Mouse (Mus musculus) hindbrain, embryonic 10.5 days (tissue): Measurements from ENCODE around the gene Ttll5. TPM values are rescaled to one million over a fixed set of nuclear protein-coding genes. Genes with fewer than 3 reads are reported as not detected.

Experiments used
- DNase-seq: peaks from one replicate; pipeline ENCODE4 v3.0.0-alpha.2; 2017; ENCODE audit warnings: low spot score
- H3K27ac ChIP-seq: fragments of 300-500 bp; sonication (generic); 2 replicates; pipeline ENCODE4 v1.5.1; 2016; ENCODE audit warnings: mild to moderate bottlenecking, moderate library complexity
- H3K27me3 ChIP-seq: fragments of 300-500 bp; sonication (generic); 2 replicates; pipeline ENCODE4 v1.6.1; 2016; ENCODE audit warnings: mild to moderate bottlenecking; ENCODE audit not compliant: poor library complexity, insufficient read depth, severe bottlenecking
- H3K36me3 ChIP-seq: fragments of 300-500 bp; sonication (generic); 2 replicates; pipeline ENCODE4 v1.6.1; 2016; ENCODE audit warnings: mild to moderate bottlenecking, moderate library complexity
- H3K4me1 ChIP-seq: fragments of 300-500 bp; sonication (generic); replicated peaks from 2 replicates; pipeline ENCODE4 v1.6.1; 2016; ENCODE audit warnings: mild to moderate bottlenecking
- H3K4me3 ChIP-seq: fragments of 300-500 bp; sonication (generic); 2 replicates; pipeline ENCODE4 v1.5.1; 2016; ENCODE audit warnings: mild to moderate bottlenecking, moderate library complexity
- H3K9me3 ChIP-seq: fragments of 300-500 bp; sonication (generic); 2 replicates; pipeline ENCODE4 v1.6.1; 2016; ENCODE audit warnings: mild to moderate bottlenecking, moderate library complexity
- WGBS: fragments of 180-500 bp; shearing (Covaris S2); methylation state at CpG from one replicate; pipeline ENCODE4 v1.1.7; 2016; 5-methylcytosine and 5-hydroxymethylcytosine counted together
- polyA plus RNA-seq: library from polyadenylated mRNA; unstranded; fragments of >200 nt; fragmentation: Nextera tagmentation; extraction: Ambion mirVana; gene quantifications from 2 replicates; pipeline ENCODE4 v1.2.1, GENCODE M21; 2016

Ttll5 gene
- polyA plus RNA-seq, 1 experiment from 2014 or later: 18.3 TPM

GRCm38 (mm10) chr12:86107645-86108044, 283.2 kb downstream of the Ttll5 start:
- Histone ChIP-seq H3K4me1 (peaks cover 30% of the 10 kb centered on the region), H3K9me3 (no peaks in the 10 kb centered on the region), H3K27me3 (no peaks in the 10 kb centered on the region), H3K4me3 (no peak overlapping the region), H3K27ac (no peak overlapping the region), H3K36me3 (peaks cover 42% of the 10 kb centered on the region)
- WGBS: 85% methylated on average over 7 of the region's 7 CpGs
- no peak for DNase-seq

DNA sequence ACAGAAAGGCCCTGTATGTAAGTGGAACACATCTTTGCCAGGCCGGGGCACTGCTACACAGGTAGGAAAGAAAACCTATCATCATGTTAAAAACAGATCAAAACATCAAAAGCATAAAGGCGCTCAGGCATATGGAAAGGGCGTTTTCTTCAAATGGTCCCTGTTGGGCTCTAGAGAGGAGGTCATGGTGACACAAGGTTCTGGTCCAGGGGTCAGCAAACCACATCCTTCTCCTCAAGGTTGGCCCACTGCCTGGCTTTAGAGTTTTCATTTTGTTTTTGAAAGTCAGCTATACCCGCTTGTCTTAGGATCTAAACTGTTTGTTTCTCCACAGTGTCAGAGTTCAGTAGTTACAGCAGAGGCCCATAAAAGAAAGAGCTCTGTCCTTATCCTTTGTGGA, 285.1 kb downstream of the Ttll5 start:
- Histone ChIP-seq H3K4me1 (peaks cover 11% of the 10 kb centered on the region), H3K27ac (no peak overlapping the region), H3K36me3 (peaks cover 44% of the 10 kb centered on the region), H3K4me3 (no peak overlapping the region), H3K9me3 (no peaks in the 10 kb centered on the region), H3K27me3 (no peaks in the 10 kb centered on the region)
- WGBS: 91% methylated on average over 4 of the region's 4 CpGs
- no peak for DNase-seq

- DNase-seq: no peak
- 93% methylated on average over 2 of the region's 2 CpGs for WGBS
- Histone ChIP-seq H3K4me3 (no peak overlapping the region), H3K36me3 (peaks cover 35% of the 10 kb centered on the region), H3K27ac (no peak overlapping the region), H3K4me1 (peaks cover 2% of the 10 kb centered on the region; the same call in 1 of the 2 replicates), H3K9me3 (no peaks in the 10 kb centered on the region), H3K27me3 (no peaks in the 10 kb centered on the region)
Measured at GRCm38 (mm10) chr12:86110637-86111036, 286.2 kb downstream of the Ttll5 start.

Other genes starting within 250 kb of the Ttll5 start
- gene Jdp2, start 225.6 kb upstream of the Ttll5 start, polyA plus RNA-seq: 0.25 TPM in 1 of 2 replicates, not detected in the other
- 2.2 and 2.5 TPM in 2 replicates for gene Batf, start 138.0 kb upstream of the Ttll5 start, polyA plus RNA-seq
- gene Flvcr2, start 78.1 kb upstream of the Ttll5 start, polyA plus RNA-seq: 0.90 and 1.0 TPM in 2 replicates
- gene Erg28, start 109 bp upstream of the Ttll5 start, polyA plus RNA-seq: 108 and 120 TPM in 2 replicates